Mouse (Mus musculus): ENCODE measurements at regions not wholly inside any gene's neighbourhood (a gene's known extent, or its start where the extent isn't known, plus 50 kb on each side); places are given as distances from the start of the nearest gene placed in this dataset.

DNA sequence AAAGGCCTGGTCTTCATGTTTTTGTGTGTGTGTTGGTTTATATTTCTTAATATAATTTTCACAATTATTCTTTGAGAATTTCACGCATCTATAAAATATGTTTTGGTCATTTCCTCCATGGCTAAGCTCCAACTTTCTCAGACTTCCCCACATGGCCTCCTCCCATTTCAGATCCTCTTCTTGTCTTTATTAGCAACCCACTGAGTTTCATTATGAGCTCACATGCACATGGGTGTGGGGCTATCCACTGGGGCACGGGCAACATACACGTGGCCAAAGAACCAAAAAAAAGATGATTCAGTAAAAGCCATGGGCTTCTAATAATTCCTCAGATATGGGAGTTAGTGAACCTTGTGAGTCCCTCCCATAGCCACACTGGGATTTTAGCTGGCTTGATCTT is 50.1 kb upstream of the Mpp6 start:
- no peak for DNase-seq (ENCODE audit: low spot score)
